Mouse (Mus musculus) liver, embryonic 14.5 days (tissue): ENCODE data around the gene Grcc10. TPM values are rescaled to one million over a fixed set of nuclear protein-coding genes. Genes with fewer than 3 reads are reported as not detected.

Experiments
- ATAC-seq: fragments of 200-750 bp; cut with Nextera tagmentation; 2 replicates; pipeline ENCODE4 v1.8.0; 2017; ENCODE audit warnings: moderate number of reproducible peaks, mild to moderate bottlenecking, moderate library complexity; ENCODE audit not compliant: insufficient read depth
- DNase-seq, 3 experiments: peaks; one replicate each; pipeline ENCODE4 v3.0.0-alpha.2; 2012 to 2013; ENCODE audit warnings: low read depth in 3 of 3, low spot score in 3 of 3
- H3K27ac ChIP-seq: fragments of 300-500 bp; sonication (generic); 2 replicates; pipeline ENCODE4 v1.5.1; 2014; ENCODE audit warnings: moderate library complexity, mild to moderate bottlenecking, control low read depth, inconsistent platforms
- H3K27me3 ChIP-seq: fragments of 300-500 bp; sonication (generic); 2 replicates; pipeline ENCODE4 v1.6.1; 2014; ENCODE audit warnings: mild to moderate bottlenecking, low read length, moderate library complexity; ENCODE audit not compliant: control insufficient read depth, insufficient read depth
- H3K36me3 ChIP-seq: fragments of 300-500 bp; sonication (generic); replicated peaks from 2 replicates; pipeline ENCODE4 v1.6.1; 2014; ENCODE audit warnings: low read depth; ENCODE audit not compliant: control insufficient read depth, insufficient read depth
- H3K4me1 ChIP-seq, 2 experiments: fragments of 200-500 bp in 1 of 2; fragments of 300-500 bp in 1 of 2; sonication (generic) in 1 of 2; replicated peaks; 2 replicates each; pipeline ENCODE4 v1.6.1; 2012 to 2014; ENCODE audit warnings: antibody characterized with exemption in 1 of 2, inconsistent platforms in 1 of 2, low read length in 1 of 2; ENCODE audit not compliant: control insufficient read depth in 2 of 2, insufficient read depth in 2 of 2
- H3K4me2 ChIP-seq: fragments of 300-500 bp; sonication (generic); 2 replicates; pipeline ENCODE4 v1.6.1; 2014; ENCODE audit warnings: low read depth, mild to moderate bottlenecking, control low read depth, moderate library complexity
- H3K4me3 ChIP-seq, 2 experiments: fragments of 200-500 bp in 1 of 2; fragments of 300-500 bp in 1 of 2; sonication (generic) in 1 of 2; 2 replicates each; pipeline ENCODE4 v1.5.1; 2012 to 2014; ENCODE audit warnings: low read depth in 2 of 2, low read length in 2 of 2, mild to moderate bottlenecking in 2 of 2, control low read depth in 1 of 2, inconsistent platforms in 1 of 2, moderate library complexity in 1 of 2; ENCODE audit not compliant: insufficient read depth in 1 of 2
- H3K9ac ChIP-seq: fragments of 300-500 bp; sonication (generic); replicated peaks from 2 replicates; pipeline ENCODE4 v1.6.1; 2014; ENCODE audit warnings: mild to moderate bottlenecking, control low read depth, moderate library complexity
- H3K9me3 ChIP-seq: fragments of 300-500 bp; sonication (generic); 2 replicates; pipeline ENCODE4 v1.6.1; 2016; ENCODE audit warnings: low read length, mixed read lengths; ENCODE audit not compliant: control insufficient read depth
- CTCF ChIP-seq: IDR thresholded peaks from 2 replicates; pipeline ENCODE4 v1.5.1; 2016; ENCODE audit warnings: antibody characterized with exemption, low read depth, control low read depth
- EP300 ChIP-seq: IDR thresholded peaks from 2 replicates; pipeline ENCODE4 v1.6.1; 2016; ENCODE audit warnings: antibody characterized with exemption, low read depth
- WGBS: fragments of 180-500 bp; shearing (Covaris S2); extraction: QIAGEN DNeasy Blood & Tissue Kit; methylation state at CpG from one replicate; pipeline ENCODE4 v1.1.7; 2014; ENCODE audit not compliant: insufficient replicate concordance; 5-methylcytosine and 5-hydroxymethylcytosine counted together
- polyA plus RNA-seq, 2 experiments: library from polyadenylated mRNA; depleted of rRNA in 1 of 2; stranded (reverse) in 1 of 2; unstranded in 1 of 2; fragments of >200 nt; fragmentation: Nextera tagmentation in 1 of 2; extraction: Ambion mirVana in 1 of 2; gene quantifications; 2 replicates each; pipeline versions ENCODE4 v1.2.1 to v1.2.3; 2012 to 2014

Grcc10 gene
- polyA plus RNA-seq, 2 experiments = 50.2 to 74.0 TPM

DNA sequence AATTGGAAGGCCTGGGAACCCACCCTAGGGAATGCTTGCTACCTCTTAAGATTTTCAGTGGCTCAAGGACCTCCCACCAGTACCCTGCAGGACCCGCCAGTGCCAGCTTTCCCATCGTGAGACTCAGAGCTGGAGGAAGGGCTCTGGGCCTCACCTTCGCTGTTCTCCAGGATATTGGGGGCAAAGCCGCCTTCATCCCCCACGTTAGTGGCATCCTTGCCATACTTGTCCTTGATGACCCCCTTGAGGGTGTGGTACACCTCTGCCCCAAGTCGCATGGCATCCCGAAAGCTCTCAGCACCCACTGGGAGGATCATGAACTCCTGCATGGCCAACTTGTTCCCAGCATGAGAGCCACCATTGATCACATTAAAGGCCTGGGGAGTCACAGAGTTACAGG lies 24.8 kb upstream of the Grcc10 start:
- WGBS = 65% methylated on average over 7 of the region's 7 CpGs
- Histone ChIP-seq H3K4me2 (no peak overlapping the region), H3K27me3 (peaks cover 30% of the 10 kb centered on the region), H3K9ac (no peak overlapping the region), H3K4me1 (peaks cover 0 to 8% of the 10 kb centered on the region in 2 experiments; a peak in 2 of 4 replicates), H3K27ac (no peak overlapping the region), H3K36me3 (no peaks in the 10 kb centered on the region), H3K4me3 (no peak overlapping the region), H3K9me3 (no peaks in the 10 kb centered on the region)
- TF ChIP-seq EP300 = no peak
- TF ChIP-seq CTCF = no peak
- DNase-seq (no peak), ATAC-seq (no peak)

DNA sequence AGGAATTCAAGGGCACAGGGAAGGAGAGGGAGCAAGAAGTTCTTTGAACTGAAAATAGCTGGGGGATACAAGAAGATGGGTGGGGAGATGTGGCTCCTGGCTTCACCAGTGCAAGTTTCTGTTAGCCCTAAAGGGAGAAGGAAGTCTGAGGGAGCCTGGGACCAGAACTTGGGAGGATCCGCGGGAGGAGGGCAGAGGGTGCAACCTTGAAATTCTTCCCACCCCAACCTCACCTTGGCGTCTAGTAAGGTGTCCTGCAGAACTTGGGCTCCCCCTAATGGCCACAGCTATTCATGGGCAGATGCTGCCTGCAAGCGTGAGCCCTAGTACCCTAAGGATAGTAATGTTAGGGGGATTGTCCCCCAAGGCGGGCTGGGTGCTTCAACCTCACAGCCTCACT lies 18.1 kb upstream of the Grcc10 start:
- Histone ChIP-seq H3K9me3 (no peaks in the 10 kb centered on the region), H3K4me3 (no peak overlapping the region), H3K36me3 (no peaks in the 10 kb centered on the region), H3K4me1 (peaks cover 0 to 2% of the 10 kb centered on the region in 2 experiments; a peak in 2 of 4 replicates), H3K9ac (no peak overlapping the region), H3K27me3 (peaks cover 37% of the 10 kb centered on the region), H3K27ac (no peak overlapping the region), H3K4me2 (peak overlapping the region; percentile 8; the same call in 1 of the 2 replicates)
- 0% methylated on average over 5 of the region's 5 CpGs for WGBS
- DNase-seq = peak; percentile 59 to 62 (median 61)
- TF ChIP-seq CTCF (peak; percentile 96), EP300 (no peak)
- no peak for ATAC-seq

GRCm38 (mm10) chr6:124758849-124759232 lies 17.7 kb upstream of the Grcc10 start:
- no peak overlapping the region for H3K27ac ChIP-seq
- DNase-seq = no peak
- H3K4me2 ChIP-seq = peak overlapping the region; percentile 8; the same call in 1 of the 2 replicates
- H3K9ac ChIP-seq = no peak overlapping the region
- H3K9me3 ChIP-seq = no peaks in the 10 kb centered on the region
- no peaks in the 10 kb centered on the region for H3K36me3 ChIP-seq
- TF ChIP-seq CTCF = no peak
- no peak for TF ChIP-seq EP300
- peaks cover 37% of the 10 kb centered on the region for H3K27me3 ChIP-seq
- ATAC-seq = no peak
- H3K4me1 ChIP-seq = peaks cover 0 to 3% of the 10 kb centered on the region in 2 experiments; a peak in 2 of 4 replicates
- WGBS = 32% methylated on average over 2 of the region's 2 CpGs
- H3K4me3 ChIP-seq = no peak overlapping the region

DNA sequence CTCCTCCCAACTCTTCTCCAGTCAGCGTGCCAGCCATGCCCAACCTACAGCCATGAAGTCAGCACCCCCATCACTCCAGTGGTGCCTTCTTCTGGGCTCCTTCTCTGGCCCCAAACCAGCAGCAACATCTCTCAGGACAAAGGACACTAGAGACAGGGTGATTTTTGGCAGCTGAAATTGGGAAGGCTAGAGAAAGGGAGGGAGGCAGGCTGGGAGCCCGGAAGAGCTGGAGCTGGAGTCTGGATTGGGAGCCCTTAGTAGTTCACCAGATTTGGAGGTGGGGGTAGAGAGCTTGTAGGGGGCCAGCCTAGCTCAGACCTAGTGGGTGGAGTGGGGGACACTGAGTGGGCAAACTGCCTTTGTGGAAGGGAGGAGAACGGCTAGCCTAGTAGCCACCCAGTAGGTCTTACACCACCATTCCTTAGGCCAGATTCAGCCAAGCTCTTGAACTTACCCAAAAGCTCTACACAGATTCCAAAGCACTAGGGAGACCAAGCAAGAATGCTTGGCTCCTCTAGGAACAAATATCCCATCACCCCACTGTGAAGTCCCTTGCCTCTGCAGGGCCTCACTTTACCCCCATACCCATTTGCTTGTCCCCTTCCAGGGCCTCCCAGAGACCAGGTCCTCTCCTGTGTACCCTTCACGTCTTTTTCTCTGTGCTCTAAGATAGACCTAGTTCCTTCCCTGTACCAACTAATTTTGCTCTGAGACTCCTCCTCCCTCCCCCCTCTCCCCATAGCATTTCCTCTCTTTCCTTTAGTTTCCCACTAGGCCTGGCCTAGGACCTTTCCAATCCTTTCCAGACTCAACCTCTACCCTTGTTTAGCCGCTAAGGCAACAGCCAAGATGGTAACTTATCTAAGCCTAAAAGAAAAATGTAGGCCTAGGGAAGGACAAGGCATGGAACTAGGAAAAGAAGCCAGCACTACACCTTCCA lies 17.0 kb upstream of the Grcc10 start:
- peaks cover 0 to 3% of the 10 kb centered on the region in 2 experiments; a peak in 2 of 4 replicates for H3K4me1 ChIP-seq
- whole genome bisulfite sequencing = 54% methylated on average over 5 of the region's 5 CpGs
- ATAC-seq (no peak), DNase-seq (no peak)
- TF ChIP-seq EP300 = no peak
- no peak for TF ChIP-seq CTCF
- H3K4me2 ChIP-seq = no peak overlapping the region
- peaks cover 37% of the 10 kb centered on the region for H3K27me3 ChIP-seq
- H3K9ac ChIP-seq = no peak overlapping the region
- H3K36me3 ChIP-seq = no peaks in the 10 kb centered on the region
- no peak overlapping the region for H3K4me3 ChIP-seq
- no peaks in the 10 kb centered on the region for H3K9me3 ChIP-seq
- H3K27ac ChIP-seq = no peak overlapping the region

DNA sequence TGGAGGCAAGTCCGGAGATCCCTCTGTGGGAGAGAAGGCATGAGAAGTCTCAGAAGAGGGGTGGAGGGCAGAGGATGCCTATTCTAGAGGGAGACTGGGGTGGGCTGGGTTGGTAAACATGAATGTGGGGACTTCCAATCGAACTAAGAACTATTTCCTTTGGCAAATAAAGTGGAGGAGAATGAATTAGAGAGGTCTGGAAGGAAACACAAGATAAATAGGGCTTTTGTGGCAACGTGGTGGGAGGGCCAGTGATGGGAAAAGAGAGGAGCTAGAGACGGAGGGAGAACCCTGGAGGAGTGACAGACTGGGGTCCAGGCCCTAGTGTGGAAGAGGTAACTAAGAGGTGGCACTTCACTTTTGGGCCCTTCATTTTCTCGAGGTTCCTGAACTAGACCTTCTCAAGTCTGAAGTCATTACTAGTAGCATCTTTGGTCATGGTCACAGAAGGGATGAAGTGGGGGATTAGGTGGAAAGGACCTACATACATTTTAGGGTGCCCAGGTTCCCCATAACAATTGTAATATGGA lies 16.2 kb upstream of the Grcc10 start:
- 30% methylated on average over 5 of the region's 5 CpGs for WGBS
- no peak for ATAC-seq
- TF ChIP-seq EP300 (no peak), CTCF (no peak)

More for the DNA sequence above, 16.2 kb upstream of the Grcc10 start:
- Histone ChIP-seq H3K4me2 (peak overlapping the region; percentile 78), H3K4me3 (no peak overlapping the region), H3K27me3 (peaks cover 37% of the 10 kb centered on the region), H3K27ac (no peak overlapping the region), H3K9ac (no peak overlapping the region), H3K9me3 (no peaks in the 10 kb centered on the region), H3K4me1 (peaks cover 0 to 3% of the 10 kb centered on the region in 2 experiments; a peak in 2 of 4 replicates), H3K36me3 (no peaks in the 10 kb centered on the region)
- DNase-seq = no peak
